Mouse (Mus musculus) testis, adult 2 months (tissue): ENCODE data around the gene Zfp612. TPM values are rescaled to one million over a fixed set of nuclear protein-coding genes. Genes with fewer than 3 reads are reported as not detected.

Experiments used
- H3K27ac ChIP-seq: fragments of 200-500 bp; 2 replicates; pipeline ENCODE4 v1.5.1; 2012; ENCODE audit warnings: low read depth, low read length; ENCODE audit not compliant: control insufficient read depth, insufficient read depth
- H3K27me3 ChIP-seq: fragments of 200-500 bp; 2 replicates; pipeline ENCODE4 v1.6.1; 2012; ENCODE audit warnings: mild to moderate bottlenecking, low read length, moderate library complexity; ENCODE audit not compliant: control insufficient read depth, insufficient read depth
- H3K36me3 ChIP-seq: fragments of 200-500 bp; 2 replicates; pipeline ENCODE4 v1.6.1; 2012; ENCODE audit warnings: mild to moderate bottlenecking, low read length; ENCODE audit not compliant: control insufficient read depth, insufficient read depth
- H3K4me1 ChIP-seq: fragments of 200-500 bp; 2 replicates; pipeline ENCODE4 v1.6.1; 2012; ENCODE audit warnings: low read length; ENCODE audit not compliant: control insufficient read depth, insufficient read depth
- H3K4me3 ChIP-seq: fragments of 200-500 bp; 2 replicates; pipeline ENCODE4 v1.5.1; 2012; ENCODE audit warnings: low read depth, mild to moderate bottlenecking, low read length, moderate library complexity, mixed read lengths; ENCODE audit not compliant: control insufficient read depth
- CTCF ChIP-seq: fragments of 200-500 bp; IDR thresholded peaks from 2 replicates; pipeline ENCODE4 v1.5.1; 2012; ENCODE audit warnings: low read depth, mild to moderate bottlenecking, inconsistent platforms, low read length, moderate library complexity; ENCODE audit not compliant: control insufficient read depth, insufficient read depth, insufficient replicate concordance
- POLR2A ChIP-seq: fragments of 200-500 bp; IDR thresholded peaks from 2 replicates; pipeline ENCODE4 v1.6.1; 2012; ENCODE audit warnings: low read depth, mild to moderate bottlenecking, inconsistent platforms, low read length, moderate library complexity; ENCODE audit not compliant: control insufficient read depth
- polyA plus RNA-seq: library from polyadenylated mRNA; depleted of rRNA; stranded (reverse); fragments of >200 nt; gene quantifications from 2 replicates; pipeline ENCODE4 v1.2.3, GENCODE M21; 2012

The Zfp612 gene
- polyA plus RNA-seq, 1 experiment: 4.9 TPM

DNA sequence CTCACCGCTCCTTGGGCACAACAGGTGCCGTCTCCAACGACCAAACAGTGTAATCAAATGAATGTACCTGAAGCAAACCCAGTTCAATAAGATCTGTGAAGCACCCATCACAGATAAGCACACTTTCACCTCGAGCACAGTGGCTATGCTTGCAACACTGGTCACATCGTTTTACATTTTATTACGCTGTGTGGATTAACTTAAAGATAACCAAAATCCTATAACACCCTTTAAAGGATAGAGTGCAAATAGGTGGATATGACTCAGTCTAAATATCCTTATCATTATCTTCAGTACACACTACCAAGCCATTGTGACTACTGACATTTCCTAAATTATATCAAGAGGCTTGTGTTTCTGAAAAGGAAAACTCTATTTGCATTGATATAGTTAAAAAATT, 28.3 kb upstream of the Zfp612 start:
- H3K27ac ChIP-seq: no peak overlapping the region
- H3K4me3 ChIP-seq: no peak overlapping the region
- no peaks in the 10 kb centered on the region for H3K27me3 ChIP-seq
- no peak for TF ChIP-seq CTCF
- TF ChIP-seq POLR2A: no peak
- H3K4me1 ChIP-seq: peaks cover 2% of the 10 kb centered on the region; the same call in 1 of the 2 replicates
- no peaks in the 10 kb centered on the region for H3K36me3 ChIP-seq

DNA sequence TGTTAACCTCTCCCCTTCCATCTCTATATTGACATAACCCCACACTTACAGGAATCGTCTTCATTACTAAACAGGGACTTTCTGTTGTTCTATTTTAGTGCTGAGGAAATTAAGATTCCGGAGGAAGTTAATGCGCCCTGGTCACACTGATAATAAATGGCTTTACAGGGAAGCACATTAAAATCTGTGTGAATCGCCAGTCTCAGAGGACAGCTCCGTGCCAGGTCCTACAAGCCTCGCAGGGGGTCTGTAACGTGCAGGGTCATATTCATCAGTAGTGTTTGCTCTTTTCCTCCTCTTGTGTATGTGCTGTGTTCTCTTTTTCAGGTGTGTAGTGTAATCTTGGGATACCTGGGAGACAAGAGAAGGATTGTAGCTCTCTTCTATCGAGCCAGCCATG, 21.3 kb upstream of the Zfp612 start:
- Histone ChIP-seq H3K4me3 (no peak overlapping the region), H3K36me3 (no peaks in the 10 kb centered on the region), H3K4me1 (no peaks in the 10 kb centered on the region), H3K27ac (no peak overlapping the region), H3K27me3 (no peaks in the 10 kb centered on the region)
- no peak for TF ChIP-seq POLR2A
- TF ChIP-seq CTCF: no peak

DNA sequence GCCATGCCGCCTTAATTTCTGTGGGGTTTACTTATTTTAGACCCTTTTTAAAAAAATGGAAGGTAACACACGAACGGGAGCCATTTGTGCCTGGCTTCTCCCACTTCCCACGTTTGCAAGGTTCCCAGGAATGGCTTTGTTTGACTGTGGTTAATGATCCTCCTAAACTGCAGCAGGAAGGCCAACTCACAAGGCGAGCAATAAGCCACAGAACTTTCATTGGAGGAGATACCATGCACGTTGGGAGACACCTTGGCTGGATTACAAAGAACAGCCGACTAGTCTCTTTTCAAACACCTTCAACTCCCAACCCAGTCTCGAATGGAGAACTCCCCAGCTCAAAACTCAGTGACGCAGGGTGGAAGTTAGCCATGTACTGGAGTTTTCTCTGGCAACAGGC, 15.4 kb upstream of the Zfp612 start:
- Histone ChIP-seq H3K4me3 (no peak overlapping the region), H3K36me3 (no peaks in the 10 kb centered on the region), H3K4me1 (no peaks in the 10 kb centered on the region; the same call in none of the 2 replicates), H3K27me3 (no peaks in the 10 kb centered on the region), H3K27ac (no peak overlapping the region)
- TF ChIP-seq CTCF: no peak
- TF ChIP-seq POLR2A: no peak

DNA sequence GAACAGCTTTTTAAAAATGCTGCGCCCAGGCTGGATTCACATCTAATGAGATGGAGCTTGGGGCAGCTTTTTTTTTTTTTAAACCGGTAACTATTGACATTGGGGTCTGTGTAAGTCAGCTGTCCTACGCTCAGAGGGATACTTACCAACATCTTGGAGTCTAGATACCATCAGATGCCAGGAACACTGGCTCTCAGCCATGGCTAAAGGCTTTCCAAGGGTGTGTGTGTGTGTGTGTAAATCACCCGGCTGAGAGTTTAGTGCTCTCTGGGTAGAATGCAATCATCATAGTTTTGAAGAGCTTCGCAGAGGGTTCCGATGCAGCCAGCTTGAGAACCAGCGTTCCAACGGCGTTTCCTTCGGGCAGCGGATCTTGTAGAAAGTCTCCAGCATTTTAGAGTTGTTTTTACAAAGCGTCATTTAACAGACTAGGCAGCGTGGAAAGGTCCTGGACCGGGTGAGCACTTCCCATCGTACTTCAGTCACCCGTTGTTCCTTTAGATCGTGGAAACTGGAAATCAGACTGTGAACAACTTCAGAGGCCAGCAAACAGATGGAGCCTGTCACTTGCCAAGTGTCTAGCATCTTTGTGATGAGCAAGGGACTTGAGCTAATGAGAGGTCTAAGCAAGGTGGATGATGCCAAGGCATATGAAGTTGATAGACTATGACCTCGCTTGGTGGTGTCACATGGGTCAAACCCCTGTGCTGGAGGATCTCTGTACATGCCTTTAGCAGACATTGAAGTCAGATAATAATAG, 14.8 kb upstream of the Zfp612 start:
- no peaks in the 10 kb centered on the region for H3K27me3 ChIP-seq
- H3K27ac ChIP-seq: no peak overlapping the region
- TF ChIP-seq POLR2A (no peak), CTCF (no peak)
- H3K4me1 ChIP-seq: no peaks in the 10 kb centered on the region; the same call in none of the 2 replicates
- H3K36me3 ChIP-seq: no peaks in the 10 kb centered on the region
- H3K4me3 ChIP-seq: no peak overlapping the region

DNA sequence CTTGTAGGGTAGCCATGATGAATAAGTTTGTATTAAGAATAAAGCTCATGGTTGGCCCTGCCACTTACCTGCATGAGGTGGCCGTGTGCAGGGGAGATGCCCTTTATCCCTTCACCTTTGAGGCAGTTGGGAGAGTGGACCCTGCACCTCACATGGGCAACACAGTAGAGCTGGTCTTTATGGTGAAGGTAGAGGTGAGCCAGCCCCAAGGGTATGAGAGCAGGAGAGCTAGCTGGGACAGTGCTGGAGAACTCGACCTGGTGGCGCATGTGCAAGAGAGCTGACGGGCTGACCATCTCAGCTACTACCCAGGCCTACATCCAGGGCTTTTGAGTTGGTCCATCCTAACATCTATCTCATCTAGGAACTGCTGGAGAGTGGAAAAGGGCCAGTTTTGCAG, 13.9 kb upstream of the Zfp612 start:
- Histone ChIP-seq H3K4me1 (no peaks in the 10 kb centered on the region; the same call in none of the 2 replicates), H3K4me3 (no peak overlapping the region), H3K36me3 (no peaks in the 10 kb centered on the region), H3K27ac (no peak overlapping the region), H3K27me3 (no peaks in the 10 kb centered on the region)
- no peak for TF ChIP-seq POLR2A
- TF ChIP-seq CTCF: no peak

DNA sequence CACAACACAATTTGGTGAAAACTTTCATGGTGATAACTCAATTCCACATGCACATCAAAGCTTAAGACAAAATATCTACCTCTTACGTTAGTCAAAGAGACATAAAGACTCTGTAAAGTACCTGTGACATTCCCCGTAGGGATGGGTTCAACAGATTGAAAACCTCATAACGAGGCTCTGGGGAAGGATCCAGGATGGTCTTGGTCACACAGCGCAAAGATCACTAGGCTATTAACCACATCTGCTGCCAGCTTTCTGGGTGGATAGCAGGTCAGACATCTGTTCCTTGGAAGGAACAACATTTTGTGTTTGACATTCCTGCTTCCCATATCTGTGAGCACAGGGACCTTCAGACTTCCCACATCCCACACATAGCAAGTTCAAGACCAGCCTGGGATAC, 9.8 kb upstream of the Zfp612 start:
- H3K27me3 ChIP-seq: no peaks in the 10 kb centered on the region
- H3K4me3 ChIP-seq: no peak overlapping the region
- no peak overlapping the region for H3K27ac ChIP-seq
- no peaks in the 10 kb centered on the region for H3K36me3 ChIP-seq
- H3K4me1 ChIP-seq: peaks cover 3% of the 10 kb centered on the region
- TF ChIP-seq CTCF (no peak), POLR2A (no peak)

DNA sequence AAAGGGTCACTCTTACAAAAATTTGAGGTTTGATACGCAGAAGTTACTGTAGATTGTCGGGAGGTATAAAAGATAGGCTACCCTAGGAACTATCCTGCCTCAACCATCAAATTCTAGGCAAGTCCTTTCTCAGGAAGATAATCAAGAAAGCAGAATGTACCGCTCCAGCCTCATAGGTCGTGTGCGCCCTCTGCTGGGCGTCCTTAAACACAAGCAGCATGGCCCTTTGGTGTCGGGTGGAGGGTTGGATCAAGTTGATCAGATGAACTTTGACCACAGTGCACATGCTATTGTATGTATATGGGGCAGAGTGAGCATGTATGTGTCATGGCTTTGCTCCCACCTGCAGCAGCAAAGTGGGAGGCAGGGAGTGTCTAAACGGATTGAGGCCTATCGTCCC, 7.9 kb upstream of the Zfp612 start:
- Histone ChIP-seq H3K4me3 (no peak overlapping the region), H3K27ac (no peak overlapping the region), H3K36me3 (no peaks in the 10 kb centered on the region), H3K27me3 (no peaks in the 10 kb centered on the region), H3K4me1 (peaks cover 3% of the 10 kb centered on the region)
- peak; percentile 79; the same call in 1 of the 2 replicates for TF ChIP-seq CTCF
- no peak for TF ChIP-seq POLR2A
